In genomic region chr12:69447962-69448767, GRCm38 (mm10) we compare ENCODE assay signal across 8 mouse cellular contexts.
DNase-seq lines count a peak whose midpoint lies in the region; ATAC-seq and TF ChIP-seq lines count a peak whose summit lies in the region.

No protein-coding gene starts in this region.

- H3K4me3 ChIP-seq in gastrocnemius, adult 2 months: peak overlapping the region; percentile 63
- H3K4me3 ChIP-seq in C2C12 (ENCODE audit: insufficient read depth, poor library complexity, severe bottlenecking): no peak overlapping the region
- H3K4me3 ChIP-seq in embryonic fibroblast, embryonic 13.5 days (ENCODE audit: insufficient read depth, low read length): no peak overlapping the region
- no peak overlapping the region for H3K4me3 ChIP-seq in kidney, embryonic 14.5 days (ENCODE audit: low read length)
- H3K4me3 ChIP-seq in stomach, embryonic 16.5 days (replicated peaks; ENCODE audit: low read length): peak overlapping the region; percentile 16

- no peak overlapping the region for H3ac ChIP-seq in C2C12 (ENCODE audit: control insufficient read depth, insufficient read length, low read depth)

- no peaks in the 10 kb centered on the region for H3K9me3 ChIP-seq in kidney, embryonic 14.5 days (ENCODE audit: control insufficient read depth, low read length)
- H3K9me3 ChIP-seq in stomach, embryonic 16.5 days (replicated peaks; ENCODE audit: control insufficient read depth, low read length): no peaks in the 10 kb centered on the region

- H3K36me3 ChIP-seq in C2C12 (ENCODE audit: control insufficient read depth, insufficient read depth): no peaks in the 10 kb centered on the region
- no peaks in the 10 kb centered on the region for H3K36me3 ChIP-seq in kidney, embryonic 14.5 days (ENCODE audit: control insufficient read depth, insufficient read depth, low read length)
- no peaks in the 10 kb centered on the region for H3K36me3 ChIP-seq in stomach, embryonic 16.5 days (ENCODE audit: control insufficient read depth, insufficient read depth, low read length)

- TF ChIP-seq CTCF in gastrocnemius, adult 2 months (IDR thresholded peaks at IDR 0.05): no peak
- no peak for TF ChIP-seq CTCF in C2C12 (IDR thresholded peaks at IDR 0.05; ENCODE audit: control insufficient read depth, insufficient read depth, insufficient read length)
- TF ChIP-seq CTCF in embryonic fibroblast, embryonic 13.5 days (IDR thresholded peaks at IDR 0.05; ENCODE audit: borderline replicate concordance, insufficient read depth, low read length): no peak

- no peak for DNase-seq in gastrocnemius, adult 2 months
- DNase-seq in gastrocnemius, postnatal 4 days (ENCODE audit: low spot score in 2 of 2): no peak
- DNase-seq in lung, postnatal 14 days: peak; percentile 65
- DNase-seq in layer of hippocampus, postnatal 25 days (ENCODE audit: extremely low spot score in 1 of 2, low spot score in 1 of 2): no peak

- TF ChIP-seq POLR2A in embryonic fibroblast, embryonic 13.5 days (IDR thresholded peaks at IDR 0.05; ENCODE audit: low read depth, low read length): no peak

- peaks cover 16% of the 10 kb centered on the region for H3K4me1 ChIP-seq in embryonic fibroblast, embryonic 13.5 days (ENCODE audit: control insufficient read depth, insufficient read depth, low read length)
- peaks cover 24% of the 10 kb centered on the region for H3K4me1 ChIP-seq in kidney, embryonic 14.5 days (ENCODE audit: control insufficient read depth, insufficient read depth, low read length)
- H3K4me1 ChIP-seq in stomach, embryonic 16.5 days (ENCODE audit: control insufficient read depth, insufficient read depth, low read length): peaks cover 32% of the 10 kb centered on the region

- H3K27me3 ChIP-seq in C2C12 (ENCODE audit: control insufficient read depth, insufficient read depth, insufficient read length): no peaks in the 10 kb centered on the region
- H3K27me3 ChIP-seq in kidney, embryonic 14.5 days (ENCODE audit: control insufficient read depth, insufficient read depth, low read length): no peaks in the 10 kb centered on the region
- H3K27me3 ChIP-seq in stomach, embryonic 16.5 days (ENCODE audit: control insufficient read depth, insufficient read depth, low read length): no peaks in the 10 kb centered on the region

- peak overlapping the region; percentile 12; the same call in 1 of the 2 replicates for H3K4me2 ChIP-seq in kidney, embryonic 14.5 days (replicated peaks; ENCODE audit: low read depth, low read length)
- H3K4me2 ChIP-seq in stomach, embryonic 16.5 days (ENCODE audit: low read depth, low read length): peak overlapping the region; percentile 55

- H3K9ac ChIP-seq in kidney, embryonic 14.5 days (ENCODE audit: low read depth, low read length): peak overlapping the region; percentile 37; the same call in 1 of the 2 replicates
- peak overlapping the region; percentile 58 for H3K9ac ChIP-seq in stomach, embryonic 16.5 days (ENCODE audit: low read length)

- ATAC-seq in kidney, embryonic 14.5 days (ENCODE audit: low FRiP score, low TSS enrichment): no peak
- ATAC-seq in stomach, embryonic 16.5 days (ENCODE audit: insufficient read depth, low FRiP score): peak; percentile 42

- no peaks in the 10 kb centered on the region for H3K79me2 ChIP-seq in C2C12 (ENCODE audit: control insufficient read depth, insufficient read depth)

- WGBS in kidney, embryonic 14.5 days: 57% methylated on average over 14 of the region's 14 CpGs
- 24% methylated on average over 14 of the region's 14 CpGs for WGBS in stomach, embryonic 16.5 days

- intact Hi-C loops in gastrocnemius, adult 2 months (cut with DNase I): loop anchor here (5.0 kb wide), 1 partner anchor 76 kb away; the partner anchor contains the start of genes Arf6 and Gm9887

- peak overlapping the region; percentile 71 for H3K27ac ChIP-seq in gastrocnemius, adult 2 months
- peak overlapping the region; percentile 44 for H3K27ac ChIP-seq in embryonic fibroblast, embryonic 13.5 days (ENCODE audit: insufficient read depth, low read length)
- H3K27ac ChIP-seq in kidney, embryonic 14.5 days (ENCODE audit: low read depth, low read length): peak overlapping the region; percentile 67
- peak overlapping the region; percentile 98 for H3K27ac ChIP-seq in stomach, embryonic 16.5 days (ENCODE audit: low read length)

- no peaks in the 10 kb centered on the region for H3K79me3 ChIP-seq in C2C12 (ENCODE audit: low read depth)

TF ChIP-seq in C2C12, 6 proteins besides CTCF, POLR2A, EP300 and RAD21:
- no peak for TF ChIP-seq MYOD1 (IDR thresholded peaks at IDR 0.05; ENCODE audit: control insufficient read depth, insufficient read length, low read depth)
- TF ChIP-seq CEBPB (IDR thresholded peaks at IDR 0.05; ENCODE audit: low read depth): peak; percentile 60
- peak; percentile 36 for TF ChIP-seq FOSL1 (IDR thresholded peaks at IDR 0.05; ENCODE audit: insufficient read depth, low read length, poor library complexity, severe bottlenecking)
- no peak for TF ChIP-seq MYOG (IDR thresholded peaks at IDR 0.05; ENCODE audit: control insufficient read depth, extremely low read depth, insufficient read length)

Comparison
In these comparisons a context has a peak if more than half of its experiments do, and no peak if none do; other contexts are left out.
1. H3K27ac ChIP-seq: peak in every context shown above with its lines; median percentile 98 in stomach, embryonic 16.5 days; 71 in gastrocnemius, adult 2 months; 67 in kidney, embryonic 14.5 days; 44 in embryonic fibroblast, embryonic 13.5 days.
2. H3K4me3 ChIP-seq: peak in gastrocnemius, adult 2 months (single experiment) and stomach, embryonic 16.5 days (single experiment); none in C2C12 (single experiment), embryonic fibroblast, embryonic 13.5 days (single experiment) and kidney, embryonic 14.5 days (single experiment).